8 mouse cellular contexts compared by ENCODE assay signal in the genomic region with DNA sequence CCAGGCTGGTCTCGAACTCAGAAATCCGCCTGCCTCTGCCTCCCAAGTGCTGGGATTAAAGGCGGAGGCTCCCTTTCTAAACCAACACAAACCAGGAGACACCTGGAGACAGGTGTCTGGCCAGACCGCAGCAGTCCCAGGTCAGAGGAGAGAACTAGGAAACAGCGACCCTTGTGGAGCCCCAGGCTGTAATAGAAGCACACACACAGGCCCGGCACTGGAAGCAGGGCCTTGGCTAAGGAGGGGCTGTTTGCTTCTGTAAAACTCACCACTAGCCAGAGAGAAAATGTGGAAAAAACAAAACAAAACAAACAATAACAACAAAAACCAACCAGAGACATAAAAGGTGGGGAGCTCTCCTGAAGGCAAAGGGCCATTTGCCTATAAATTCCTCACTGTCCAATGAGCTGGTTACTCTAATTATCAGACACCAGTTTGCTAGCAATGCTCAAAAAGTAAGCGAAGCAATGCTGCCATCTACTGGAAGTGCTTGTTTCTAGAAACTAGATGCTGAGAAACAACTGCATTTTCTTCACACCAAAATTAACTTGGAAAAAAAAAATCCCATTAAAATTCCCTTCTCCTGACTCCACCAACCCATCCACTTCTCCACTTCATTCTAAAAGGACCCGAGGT.
DNase-seq lines count a peak whose midpoint lies in the region; ATAC-seq lines count a peak whose summit lies in the region.

No protein-coding gene starts in this region.

- no peak overlapping the region for H3K4me3 ChIP-seq in liver, embryonic 12.5 days
- H3K4me3 ChIP-seq in hindbrain, embryonic 13.5 days: no peak overlapping the region

- ATAC-seq in liver, embryonic 12.5 days: no peak
- peak; percentile 66; the same call in 1 of the 2 replicates for ATAC-seq in hindbrain, embryonic 13.5 days (ENCODE audit: low FRiP score)
- peak; percentile 90 for ATAC-seq in megakaryocyte progenitor cell, adult 5-6 weeks (replicated peaks; ENCODE audit: poor library complexity)

- no peaks in the 10 kb centered on the region for H3K36me3 ChIP-seq in liver, embryonic 12.5 days
- H3K36me3 ChIP-seq in hindbrain, embryonic 13.5 days: no peaks in the 10 kb centered on the region

- H3K27ac ChIP-seq in liver, embryonic 12.5 days: no peak overlapping the region
- no peak overlapping the region for H3K27ac ChIP-seq in hindbrain, embryonic 13.5 days

- no peak overlapping the region for H3K4me2 ChIP-seq in liver, embryonic 12.5 days
- no peak overlapping the region for H3K4me2 ChIP-seq in hindbrain, embryonic 13.5 days

- peak; percentile 31 for DNase-seq in liver
- DNase-seq in adipocyte (ENCODE audit: low spot score): peak; percentile 85
- peak; percentile 61 for DNase-seq in embryo, embryonic 11.5 days (ENCODE audit: low read depth, low spot score)
- DNase-seq in layer of hippocampus, adult 9-10 months (ENCODE audit: low spot score): peak; percentile 79
- peak; percentile 28 to 42 for DNase-seq in spleen, postnatal 36 days (ENCODE audit: low spot score in 2 of 2)

- 53% methylated on average over 8 of the region's 8 CpGs for WGBS in liver, embryonic 12.5 days (ENCODE audit: insufficient replicate concordance)
- 59% methylated on average over 8 of the region's 8 CpGs for WGBS in hindbrain, embryonic 13.5 days

- H3K27me3 ChIP-seq in liver, embryonic 12.5 days (replicated peaks): no peaks in the 10 kb centered on the region
- no peaks in the 10 kb centered on the region for H3K27me3 ChIP-seq in hindbrain, embryonic 13.5 days

- H3K9ac ChIP-seq in liver, embryonic 12.5 days: no peak overlapping the region
- H3K9ac ChIP-seq in hindbrain, embryonic 13.5 days: no peak overlapping the region

- no peaks in the 10 kb centered on the region for H3K4me1 ChIP-seq in liver, embryonic 12.5 days
- no peaks in the 10 kb centered on the region for H3K4me1 ChIP-seq in hindbrain, embryonic 13.5 days (replicated peaks)

- H3K9me3 ChIP-seq in liver, embryonic 12.5 days (replicated peaks): no peaks in the 10 kb centered on the region
- no peaks in the 10 kb centered on the region for H3K9me3 ChIP-seq in hindbrain, embryonic 13.5 days

Comparison
In these comparisons a context has a peak if more than half of its experiments do, and no peak if none do; other contexts are left out.
1. DNase-seq: peak in every context shown above with its lines; median percentile 85 in adipocyte; 79 in layer of hippocampus, adult 9-10 months; 61 in embryo, embryonic 11.5 days; 35 in spleen, postnatal 36 days; 31 in liver.